28 mouse cellular contexts compared by ENCODE assay signal in the genomic region with DNA sequence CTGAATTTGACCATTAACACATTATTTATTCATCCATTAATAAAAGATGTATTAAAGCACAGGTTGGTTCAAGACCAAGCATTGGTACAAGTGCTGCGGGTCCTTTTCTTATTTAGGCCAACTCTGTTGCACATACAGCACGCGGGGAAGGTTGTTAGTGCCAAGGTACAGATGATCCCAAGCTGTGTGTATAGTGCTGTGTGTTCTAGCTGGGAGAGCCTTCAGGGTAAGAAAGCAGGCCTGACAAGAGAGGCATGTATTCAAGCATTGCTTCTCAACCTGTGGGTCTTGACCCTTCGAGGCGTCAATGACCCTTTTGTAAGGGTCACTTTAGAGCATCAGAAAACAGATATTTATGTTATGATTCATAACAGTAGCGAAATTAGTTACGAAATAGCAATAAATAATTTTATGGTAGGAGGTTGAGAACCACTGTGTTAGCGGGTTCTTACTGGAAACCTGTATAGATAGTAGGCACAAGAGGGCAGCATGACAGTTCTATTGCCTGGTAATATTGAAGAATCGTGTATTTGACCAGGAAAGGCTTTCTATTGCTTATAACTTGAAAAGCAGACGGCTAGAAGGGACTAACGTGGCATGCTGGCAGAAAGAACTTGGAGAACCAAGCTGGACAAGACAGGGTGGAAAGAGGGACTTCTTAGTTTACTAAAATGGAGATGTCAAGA. TPM values are rescaled to one million over a fixed set of nuclear protein-coding genes. Genes with fewer than 3 reads are reported as not detected.
DNase-seq lines count a peak whose midpoint lies in the region; ATAC-seq lines count a peak whose summit lies in the region.
"Had no signal": no experiment of that assay in that cellular context is flagged by ENCODE, and none has a peak within 500 bp of the region (broad histone marks: within the 10 kb centered on the region; RNA-seq: fewer than 3 reads in every experiment).

No protein-coding gene starts in this region.

- H3K9ac ChIP-seq in liver, embryonic 11.5 days (ENCODE audit: low read depth, low read length) = no peak overlapping the region
- H3K9ac ChIP-seq: hindbrain, embryonic 14.5 days; limb, embryonic 15.5 days; neural tube, embryonic 12.5 days had no signal

- peak overlapping the region; percentile 91 for H3K4me2 ChIP-seq in liver, embryonic 11.5 days
- H3K4me2 ChIP-seq: hindbrain, embryonic 14.5 days; limb, embryonic 15.5 days; midbrain, embryonic 11.5 days; neural tube, embryonic 12.5 days had no signal

- no peaks in the 10 kb centered on the region for H3K27me3 ChIP-seq in megakaryocyte, embryonic 14.5 days (replicated peaks)
- H3K27me3 ChIP-seq in liver, embryonic 11.5 days (replicated peaks; ENCODE audit: control insufficient read depth, insufficient read depth, low read length) = no peaks in the 10 kb centered on the region
- H3K27me3 ChIP-seq: limb, embryonic 15.5 days; neural tube, embryonic 12.5 days had no signal

- WGBS in liver, embryonic 11.5 days = 84% methylated on average over 11 of the region's 11 CpGs
- WGBS in macrophage (ENCODE audit: missing documents) = 74% methylated on average over 10 of the region's 11 CpGs

- peaks cover 81% of the 10 kb centered on the region for H3K4me1 ChIP-seq in megakaryocyte, embryonic 14.5 days
- H3K4me1 ChIP-seq in brown adipose tissue, adult 24 weeks (ENCODE audit: control insufficient read depth, insufficient read depth, insufficient read length, low read length) = peaks cover 21% of the 10 kb centered on the region
- H3K4me1 ChIP-seq in liver, embryonic 11.5 days (replicated peaks; ENCODE audit: control insufficient read depth, insufficient read depth, low read length) = peaks cover 72% of the 10 kb centered on the region

- H3K4me3 ChIP-seq in megakaryocyte, embryonic 14.5 days (replicated peaks) = peak overlapping the region; percentile 63
- no peak overlapping the region for H3K4me3 ChIP-seq in brown adipose tissue, adult 24 weeks (ENCODE audit: insufficient read depth, low read depth, low read length)
- no peak overlapping the region for H3K4me3 ChIP-seq in liver, embryonic 11.5 days (ENCODE audit: low read depth, low read length)
- no peak overlapping the region for H3K4me3 ChIP-seq in macrophage (ENCODE audit: inconsistent target)
- H3K4me3 ChIP-seq: limb, embryonic 15.5 days; neural tube, embryonic 12.5 days had no signal

- H3K79me2 ChIP-seq in macrophage (ENCODE audit: inconsistent target) = peaks cover 78% of the 10 kb centered on the region

- H3K36me3 ChIP-seq in megakaryocyte, embryonic 14.5 days (replicated peaks; ENCODE audit: low read length) = peaks cover 14% of the 10 kb centered on the region
- H3K36me3 ChIP-seq in liver, embryonic 11.5 days (ENCODE audit: control insufficient read depth, insufficient read depth, low read length) = no peaks in the 10 kb centered on the region
- no peaks in the 10 kb centered on the region for H3K36me3 ChIP-seq in macrophage (ENCODE audit: inconsistent target)
- H3K36me3 ChIP-seq: limb, embryonic 15.5 days; neural tube, embryonic 12.5 days had no signal

- no peak for DNase-seq in liver, embryonic 11.5 days (ENCODE audit: low spot score)
- DNase-seq in right cerebral cortex, postnatal 36 days (ENCODE audit: low spot score in 2 of 2) = no peak
- DNase-seq in cerebellum, adult 8-10 months = no peak
- no peak for DNase-seq in gastrocnemius, adult 8-10 months (ENCODE audit: low spot score in 2 of 2)
- DNase-seq: adrenal gland, postnatal 36 days; cerebellum, adult 18-20 months; gastrocnemius, postnatal 14 days; heart, postnatal 14 days; kidney, adult 11 months; lung, postnatal 14 days; right cerebral cortex, adult 18-20 months; thymus, adult 18-20 months had no signal

- 0 out of 2 replicates have a peak, but pooled peaks cover 2% of the 10 kb centered on the region for H3K9me3 ChIP-seq in megakaryocyte, embryonic 14.5 days
- H3K9me3 ChIP-seq in liver, embryonic 11.5 days (ENCODE audit: control insufficient read depth, low read length) = no peaks in the 10 kb centered on the region
- H3K9me3 ChIP-seq: limb, embryonic 15.5 days; neural tube, embryonic 12.5 days had no signal

- no peak for ATAC-seq in megakaryocyte, adult 5-6 weeks (ENCODE audit: poor library complexity, severe bottlenecking)
- ATAC-seq in liver, embryonic 11.5 days (replicated peaks; ENCODE audit: low FRiP score) = no peak
- ATAC-seq: activated CD4-positive, CD25-positive, alpha-beta regulatory T cell, adult 4 months had no signal

- H3K27ac ChIP-seq in brown adipose tissue, adult 24 weeks (replicated peaks; ENCODE audit: low read depth, low read length) = peak overlapping the region; percentile 76
- H3K27ac ChIP-seq in liver, embryonic 11.5 days (ENCODE audit: low read depth, low read length) = no peak overlapping the region; the same call in 1 of the 2 replicates
- H3K27ac ChIP-seq in macrophage = peak overlapping the region; percentile 91
- H3K27ac ChIP-seq: hindbrain, embryonic 14.5 days; kidney, postnatal 0 days; limb, embryonic 15.5 days; neural tube, embryonic 12.5 days had no signal

RNA-seq across cellular contexts. Expression of a gene that starts 3.7 kb away (rescaled TPM):
- 2.9 and 6.8 TPM in 2 replicates for polyA plus RNA-seq in megakaryocyte, embryonic 14.5 days (2012; ENCODE audit: insufficient read depth, low replicate concordance)
- 107 and 111 TPM in 2 replicates for total RNA-seq in megakaryocyte, adult 5-6 weeks (2015)
- 93.2 and 110 TPM in 2 replicates for total RNA-seq in megakaryocyte, adult 5-6 weeks (2017)
- 117 and 123 TPM in 2 replicates for polyA plus RNA-seq in brown adipose tissue, adult 24 weeks (2012; ENCODE audit: insufficient read depth, insufficient read length, missing spikeins)
- 172 and 197 TPM in 2 replicates for polyA plus RNA-seq in liver, embryonic 11.5 days (2014; fragmentation: Nextera tagmentation; extraction: Ambion mirVana)
- total RNA-seq in macrophage (2018; cell fraction: chromatin; rRNA removed) = 100 to 1,000 TPM in 19 of 26 experiments, 10 to 100 TPM in 7; 23.1 to 410 (median 178) TPM
- total RNA-seq in macrophage (2018; cell fraction: cytosol; rRNA removed) = 100 to 1,000 TPM; 226 to 709 (median 397) TPM
- 100 to 1,000 TPM in 24 of 26 experiments, 10 to 100 TPM in 2; 66.8 to 415 (median 233) TPM for total RNA-seq in macrophage (2018; cell fraction: nucleus; rRNA removed)
- 137 to 536 TPM (median 493 TPM) in 3 replicates for polyA plus RNA-seq in macrophage (2018)
- 10 to 100 TPM; 56.3 to 83.2 (median 68.9) TPM for total RNA-seq in gastrocnemius, adult 8-10 months (2022)

RNA-seq across cellular contexts. Expression of a gene that starts 21.5 kb away (rescaled TPM):
- polyA plus RNA-seq in megakaryocyte, embryonic 14.5 days (2012; ENCODE audit: insufficient read depth, low replicate concordance) = not detected in 2 replicates
- not detected in 2 replicates for total RNA-seq in megakaryocyte, adult 5-6 weeks (2015)
- total RNA-seq in megakaryocyte, adult 5-6 weeks (2017) = not detected in 2 replicates
- polyA plus RNA-seq in brown adipose tissue, adult 24 weeks (2012; ENCODE audit: insufficient read depth, insufficient read length, missing spikeins) = not detected in 2 replicates
- polyA plus RNA-seq in liver, embryonic 11.5 days (2014; fragmentation: Nextera tagmentation; extraction: Ambion mirVana) = 0.38 TPM in 1 of 2 replicates, not detected in the other
- not detected for total RNA-seq in macrophage (2018; cell fraction: chromatin; rRNA removed)
- total RNA-seq in macrophage (2018; cell fraction: cytosol; rRNA removed) = not detected
- not detected for total RNA-seq in macrophage (2018; cell fraction: nucleus; rRNA removed)
- polyA plus RNA-seq in macrophage (2018) = not detected in 3 replicates
- total RNA-seq in gastrocnemius, adult 8-10 months (2022) = not detected
- total RNA-seq: adrenal gland, postnatal 36 days; gastrocnemius, postnatal 14 days; heart, postnatal 14 days; layer of hippocampus, adult 8-10 months; left cerebral cortex, adult 18-20 months; left cerebral cortex, postnatal 36 days; monocyte, adult 5-6 weeks had no signal
- polyA plus RNA-seq: forebrain, embryonic 11.5 days; G1E; hindbrain, embryonic 14.5 days; kidney, postnatal 0 days; limb, embryonic 15.5 days; midbrain, embryonic 11.5 days; neural tube, embryonic 12.5 days had no signal

RNA-seq across cellular contexts. Expression of a gene that starts 38.4 kb away (rescaled TPM):
- polyA plus RNA-seq in megakaryocyte, embryonic 14.5 days (2012; ENCODE audit: insufficient read depth, low replicate concordance) = 55.0 and 266 TPM in 2 replicates
- total RNA-seq in megakaryocyte, adult 5-6 weeks (2015) = 122 and 132 TPM in 2 replicates
- total RNA-seq in megakaryocyte, adult 5-6 weeks (2017) = 88.3 and 104 TPM in 2 replicates
- polyA plus RNA-seq in brown adipose tissue, adult 24 weeks (2012; ENCODE audit: insufficient read depth, insufficient read length, missing spikeins) = 326 TPM in 2 replicates
- polyA plus RNA-seq in liver, embryonic 11.5 days (2014; fragmentation: Nextera tagmentation; extraction: Ambion mirVana) = 425 and 431 TPM in 2 replicates
- 10 to 100 TPM; 25.2 to 91.4 (median 58.2) TPM for total RNA-seq in macrophage (2018; cell fraction: chromatin; rRNA removed)
- total RNA-seq in macrophage (2018; cell fraction: cytosol; rRNA removed) = 100 to 1,000 TPM in 17 of 26 experiments, 10 to 100 TPM in 9; 84.3 to 170 (median 113) TPM
- total RNA-seq in macrophage (2018; cell fraction: nucleus; rRNA removed) = 10 to 100 TPM; 26.8 to 84.5 (median 55.8) TPM
- polyA plus RNA-seq in macrophage (2018) = 85.3 to 157 TPM (median 86.3 TPM) in 3 replicates
- total RNA-seq in gastrocnemius, adult 8-10 months (2022) = 100 to 1,000 TPM; 183 to 225 (median 215) TPM

RNA-seq across cellular contexts. Expression of a gene that starts 38.4 kb away (rescaled TPM):
- polyA plus RNA-seq in megakaryocyte, embryonic 14.5 days (2012; ENCODE audit: insufficient read depth, low replicate concordance) = 1.1 and 4.6 TPM in 2 replicates
- 34.7 and 37.1 TPM in 2 replicates for total RNA-seq in megakaryocyte, adult 5-6 weeks (2015)
- 80.2 and 97.7 TPM in 2 replicates for total RNA-seq in megakaryocyte, adult 5-6 weeks (2017)
- polyA plus RNA-seq in brown adipose tissue, adult 24 weeks (2012; ENCODE audit: insufficient read depth, insufficient read length, missing spikeins) = 14.4 and 20.3 TPM in 2 replicates
- polyA plus RNA-seq in liver, embryonic 11.5 days (2014; fragmentation: Nextera tagmentation; extraction: Ambion mirVana) = 37.2 and 41.3 TPM in 2 replicates
- total RNA-seq in macrophage (2018; cell fraction: chromatin; rRNA removed) = 100 to 1,000 TPM in 25 of 26 experiments, 10 to 100 TPM in 1; 82.9 to 258 (median 164) TPM
- 10 to 100 TPM; 19.7 to 36.8 (median 28.8) TPM for total RNA-seq in macrophage (2018; cell fraction: cytosol; rRNA removed)
- 100 to 1,000 TPM in 5 of 26 experiments, 10 to 100 TPM in 21; 42.4 to 136 (median 72.3) TPM for total RNA-seq in macrophage (2018; cell fraction: nucleus; rRNA removed)
- polyA plus RNA-seq in macrophage (2018) = 20.5 to 23.9 TPM (median 21.0 TPM) in 3 replicates
- 10 to 100 TPM; 16.4 to 20.8 (median 18.5) TPM for total RNA-seq in gastrocnemius, adult 8-10 months (2022)

Comparison
In these comparisons a context has a peak if more than half of its experiments do, and no peak if none do; other contexts are left out.
1. RNA of a gene that starts 3.7 kb away (polyA plus RNA-seq): 137 to 536 TPM in macrophage, 172 to 197 TPM in liver, embryonic 11.5 days and 117 to 123 TPM in brown adipose tissue, adult 24 weeks; 2.9 to 6.8 TPM in megakaryocyte, embryonic 14.5 days; every median in the first group is over 10 times any median in the second.